Mouse (Mus musculus) gastrocnemius, postnatal 14 days (tissue): ENCODE measurements around the gene Ralgapa1. TPM values are rescaled to one million over a fixed set of nuclear protein-coding genes. Genes with fewer than 3 reads are reported as not detected.
"Not testable (repeated sequence)": the region's sequence is repeated elsewhere in the genome, so short reads cannot be mapped to it uniquely, and the experiment has no call there.

Experiments
- DNase-seq: peaks from one replicate; pipeline ENCODE4 v3.0.0; 2021; ENCODE audit warnings: mixed read lengths
- intact Hi-C: fragments of 180-260 bp; cut with DNase I; formaldehyde crosslinking; loops from one replicate; pipeline ENCODE4 v1.15.1; 2025; ENCODE audit warnings: low total_unique reads
- microRNA-seq, 2 experiments: library from miRNA; unstranded; fragments of <30 nt; microRNA quantifications; one replicate each; pipeline ENCODE4 v1.2.0; 2021
- total RNA-seq, 2 experiments: library from RNA; stranded (reverse); gene quantifications; 2 replicates each; pipeline ENCODE4 v1.2.3; 2021

Gene Ralgapa1
- total RNA-seq, 2 experiments from 2014 or later, result 28.4 to 30.6 TPM

DNA sequence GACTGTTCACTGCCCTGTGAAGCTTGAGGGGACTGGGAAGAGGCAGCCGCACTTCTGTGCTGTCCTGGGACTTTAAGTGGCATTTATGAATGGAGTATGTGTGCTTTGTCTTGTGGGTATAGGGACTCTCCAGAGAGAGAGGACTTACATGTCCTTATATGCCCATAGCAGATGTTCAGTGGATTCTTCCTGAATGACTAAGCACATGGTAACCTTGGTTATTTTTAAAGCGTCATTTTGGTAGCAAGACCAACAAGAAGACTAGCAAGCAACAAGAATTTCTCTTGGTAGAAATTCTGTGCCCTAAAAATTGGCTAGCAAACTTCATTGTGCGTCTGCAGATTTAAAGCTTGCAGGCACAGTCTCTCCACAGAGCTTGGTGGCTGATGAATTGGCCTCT is 257.2 kb downstream of the Ralgapa1 start:
- intact Hi-C loops, result no loop called here
- DNase-seq, result no peak

DNA sequence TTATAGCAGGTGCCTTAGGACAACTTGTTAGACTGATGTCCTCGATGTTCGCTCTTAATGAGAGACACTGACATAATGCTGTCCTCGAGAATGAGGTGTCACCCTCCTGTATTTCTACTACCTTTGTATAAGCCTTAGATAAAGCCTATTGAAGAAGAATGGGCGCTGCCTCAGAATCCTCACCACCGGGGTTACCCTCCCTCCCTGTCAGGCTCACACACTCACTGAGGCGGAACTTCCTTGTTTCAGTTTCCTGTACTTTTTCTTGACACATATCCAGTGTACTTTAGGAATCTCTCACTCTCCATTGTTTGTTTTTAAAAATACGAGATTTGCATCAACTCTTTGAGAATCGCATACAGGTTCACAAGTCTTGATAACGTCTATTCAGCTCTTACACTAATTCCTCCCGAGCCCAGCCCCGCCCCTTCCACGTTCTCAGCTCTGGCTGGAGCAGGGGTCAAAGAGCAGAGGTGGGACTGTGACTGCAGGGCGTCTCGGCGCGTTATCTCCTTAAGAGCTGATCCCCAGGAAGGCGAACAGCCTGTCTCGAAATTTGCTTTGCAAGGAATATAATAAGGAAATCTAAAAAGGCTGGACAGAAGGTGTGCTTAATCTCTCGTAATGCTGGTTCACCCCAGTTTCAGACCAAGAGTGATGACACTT is 260.8 kb downstream of the Ralgapa1 start:
- no peak for DNase-seq
- intact Hi-C loops, result no loop called here

DNA sequence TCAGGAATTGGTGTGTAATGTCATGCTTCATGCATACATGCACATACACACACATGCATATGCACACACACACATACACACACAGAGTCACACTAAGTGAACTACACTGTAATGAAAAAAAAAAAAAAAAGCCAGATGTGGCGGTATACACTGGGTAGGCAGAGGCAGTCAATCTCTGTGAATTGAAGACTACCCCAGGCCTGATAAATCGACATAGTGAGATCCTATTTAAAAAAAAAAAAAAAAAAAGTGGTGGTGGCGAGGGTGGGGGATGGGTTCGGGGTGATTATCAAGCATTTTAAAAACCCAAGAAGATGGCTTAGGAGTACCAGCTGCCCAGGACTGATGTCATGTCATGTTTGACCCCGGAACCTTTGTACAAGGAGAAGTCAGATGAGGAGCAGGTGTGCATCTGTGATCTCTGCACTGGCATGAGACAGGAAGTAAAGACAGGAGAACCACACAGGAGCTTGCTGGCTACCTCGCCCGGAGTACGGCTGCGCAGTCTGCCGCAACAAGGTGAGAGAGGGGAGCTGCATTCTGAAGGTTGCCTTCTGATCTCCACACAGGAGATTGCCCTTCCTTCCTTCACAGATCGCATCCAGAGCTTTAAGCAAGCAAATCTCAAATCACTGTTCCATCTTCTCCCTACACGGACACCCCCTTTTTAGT is 261.6 kb downstream of the Ralgapa1 start:
- DNase-seq, result no peak
- intact Hi-C loops, result no loop called here

- intact Hi-C loops, result no loop called here
- DNase-seq, result no peak
Measured at GRCm38 (mm10) chr12:55557866-55558265, 263.1 kb downstream of the Ralgapa1 start.

- intact Hi-C loops, DNase-seq: not testable (repeated sequence)
Measured at GRCm38 (mm10) chr12:55554901-55555300, 266.1 kb downstream of the Ralgapa1 start.

Small RNAs within 50 kb of the gene (microRNA-seq; reads per million reads assigned to microRNA genes)
- gene Gm23394, result 0.50 to 1.3 reads per million in 2 experiments

Other genes starting within 250 kb of the Ralgapa1 start
- gene Insm2, start 221.7 kb downstream of the Ralgapa1 start, total RNA-seq, result not detected
- gene Brms1l, start 15.2 kb upstream of the Ralgapa1 start, total RNA-seq, result 10 to 100 TPM; 12.7 to 14.8 TPM